Comparison of ENCODE assay signal across 10 mouse cellular contexts in genomic region chr9:59292493-59292875, GRCm38 (mm10). TPM values are rescaled to one million over a fixed set of nuclear protein-coding genes. Genes with fewer than 3 reads are reported as not detected.
DNase-seq lines count a peak whose midpoint lies in the region; ATAC-seq and TF ChIP-seq lines count a peak whose summit lies in the region.
"Had no signal": no experiment of that assay in that cellular context is flagged by ENCODE, and none has a peak within 500 bp of the region (broad histone marks: within the 10 kb centered on the region; RNA-seq: fewer than 3 reads in every experiment).

No protein-coding gene starts in this region.

- DNase-seq in heart, adult 18-20 months: no peak
- DNase-seq in MEL (ENCODE audit: low read depth, low spot score): peak; percentile 37
- DNase-seq in midbrain, embryonic 11.5 days (ENCODE audit: low spot score, missing footprints): no peak
- no peak for DNase-seq in ovary, postnatal 14 days (ENCODE audit: low spot score)
- DNase-seq: cerebellum, postnatal 36 days; kidney, adult 9 months had no signal

- H3K4me3 ChIP-seq in heart, embryonic 15.5 days: peak overlapping the region; percentile 80
- peak overlapping the region; percentile 63 to 89 for H3K4me3 ChIP-seq in MEL (ENCODE audit: control insufficient read depth in 1 of 2, insufficient read depth in 1 of 2, low read depth in 2 of 2, low read length in 2 of 2)
- H3K4me3 ChIP-seq in hindbrain, embryonic 13.5 days: peak overlapping the region; percentile 89
- peak overlapping the region; percentile 88; the same call in 1 of the 2 replicates for H3K4me3 ChIP-seq in midbrain, embryonic 11.5 days (ENCODE audit: low read depth, low read length)

- no peaks in the 10 kb centered on the region for H3K9me3 ChIP-seq in heart, embryonic 15.5 days (replicated peaks)
- no peaks in the 10 kb centered on the region for H3K9me3 ChIP-seq in MEL (replicated peaks; ENCODE audit: insufficient read depth, low read length)
- no peaks in the 10 kb centered on the region for H3K9me3 ChIP-seq in hindbrain, embryonic 13.5 days
- H3K9me3 ChIP-seq in midbrain, embryonic 11.5 days (ENCODE audit: control insufficient read depth, low read length): no peaks in the 10 kb centered on the region

- no peak for TF ChIP-seq RAD21 in MEL (IDR thresholded peaks at IDR 0.05; ENCODE audit: low read depth, low read length)

- peak overlapping the region; percentile 78 for H3K9ac ChIP-seq in heart, embryonic 15.5 days
- peak overlapping the region; percentile 87 for H3K9ac ChIP-seq in MEL (ENCODE audit: control insufficient read depth, low read depth, low read length, poor library complexity, severe bottlenecking)
- peak overlapping the region; percentile 83 for H3K9ac ChIP-seq in hindbrain, embryonic 13.5 days
- peak overlapping the region; percentile 85; the same call in 1 of the 2 replicates for H3K9ac ChIP-seq in midbrain, embryonic 11.5 days (ENCODE audit: low read length)

- no peaks in the 10 kb centered on the region for H3K36me3 ChIP-seq in heart, embryonic 15.5 days
- peaks cover 4 to 68% of the 10 kb centered on the region in 2 experiments for H3K36me3 ChIP-seq in MEL (ENCODE audit: control insufficient read depth in 1 of 2, insufficient read depth in 2 of 2, low read length in 2 of 2)
- H3K36me3 ChIP-seq in hindbrain, embryonic 13.5 days: peaks cover 3% of the 10 kb centered on the region; the same call in 1 of the 2 replicates
- H3K36me3 ChIP-seq in midbrain, embryonic 11.5 days (ENCODE audit: control insufficient read depth, insufficient read depth, low read length): no peaks in the 10 kb centered on the region

- peak overlapping the region; percentile 76 for H3K4me2 ChIP-seq in heart, embryonic 15.5 days
- H3K4me2 ChIP-seq in hindbrain, embryonic 13.5 days: peak overlapping the region; percentile 63
- H3K4me2 ChIP-seq in midbrain, embryonic 11.5 days: peak overlapping the region; percentile 66

- 36% methylated on average over 3 of the region's 3 CpGs for whole genome bisulfite sequencing in heart, embryonic 15.5 days
- 46% methylated on average over 3 of the region's 3 CpGs for WGBS in hindbrain, embryonic 13.5 days
- WGBS in midbrain, embryonic 11.5 days: 62% methylated on average over 3 of the region's 3 CpGs

- TF ChIP-seq EP300 in MEL (IDR thresholded peaks at IDR 0.05; ENCODE audit: low read depth in 1 of 2, low read length in 2 of 2): 0 out of 4 replicates have a peak, but pooled peaks of 1 of the 2 experiments have one; percentile 21

- no peak; a peak in 1 of 4 replicates for TF ChIP-seq POLR2A in MEL (IDR thresholded peaks at IDR 0.05; ENCODE audit: control insufficient read depth in 1 of 2, insufficient read depth in 1 of 2, low read depth in 1 of 2, low read length in 2 of 2, poor library complexity in 1 of 2)

- peaks cover 20% of the 10 kb centered on the region for H3K4me1 ChIP-seq in heart, embryonic 15.5 days (replicated peaks)
- peaks cover 35 to 55% of the 10 kb centered on the region in 2 experiments for H3K4me1 ChIP-seq in MEL (ENCODE audit: control insufficient read depth in 1 of 2, insufficient read depth in 2 of 2, low read length in 2 of 2)
- peaks cover 28% of the 10 kb centered on the region for H3K4me1 ChIP-seq in hindbrain, embryonic 13.5 days (replicated peaks)
- peaks cover 9% of the 10 kb centered on the region for H3K4me1 ChIP-seq in midbrain, embryonic 11.5 days (ENCODE audit: control insufficient read depth, insufficient read depth, low read length)

- H3K27ac ChIP-seq in heart, embryonic 15.5 days: no peak overlapping the region
- peak overlapping the region; percentile 61; the same call in 1 of the 2 replicates for H3K27ac ChIP-seq in MEL (ENCODE audit: control insufficient read depth, low read depth, low read length)
- H3K27ac ChIP-seq in hindbrain, embryonic 13.5 days: no peak overlapping the region
- H3K27ac ChIP-seq in midbrain, embryonic 11.5 days (ENCODE audit: low read depth, low read length): no peak overlapping the region

- TF ChIP-seq CTCF in MEL (IDR thresholded peaks at IDR 0.05 in 2 of 3, conservative IDR thresholded peaks at IDR 0.05 in 1 of 3; ENCODE audit: control insufficient read depth in 1 of 3, insufficient read depth in 1 of 3, low read depth in 2 of 3, low read length in 3 of 3, poor library complexity in 1 of 3, severe bottlenecking in 1 of 3): no peak

- peaks cover 19% of the 10 kb centered on the region for H3K79me2 ChIP-seq in MEL (ENCODE audit: control insufficient read depth, insufficient read depth, low read length, poor library complexity)

- H3K27me3 ChIP-seq in heart, embryonic 15.5 days: no peaks in the 10 kb centered on the region
- H3K27me3 ChIP-seq in MEL (ENCODE audit: control insufficient read depth in 1 of 2, insufficient read depth in 2 of 2, low read length in 2 of 2): no peaks in the 10 kb centered on the region
- no peaks in the 10 kb centered on the region for H3K27me3 ChIP-seq in hindbrain, embryonic 13.5 days
- H3K27me3 ChIP-seq in midbrain, embryonic 11.5 days (ENCODE audit: control insufficient read depth, insufficient read depth, low read length): no peaks in the 10 kb centered on the region

- ATAC-seq in heart, embryonic 15.5 days (replicated peaks; ENCODE audit: insufficient number of reproducible peaks, insufficient read depth, low FRiP score, low read depth): no peak
- ATAC-seq in hindbrain, embryonic 13.5 days (ENCODE audit: low FRiP score): no peak
- no peak for ATAC-seq in midbrain, embryonic 11.5 days (ENCODE audit: low FRiP score)
- no peak for ATAC-seq in megakaryocyte progenitor cell, adult 5-6 weeks (replicated peaks; ENCODE audit: poor library complexity)
- no peak for ATAC-seq in erythroid progenitor cell, adult 5-6 weeks (replicated peaks; ENCODE audit: low FRiP score, poor library complexity, severe bottlenecking)

TF ChIP-seq in MEL, 35 proteins besides CTCF, POLR2A, EP300 and RAD21:
- TF ChIP-seq ETS1 (IDR thresholded peaks at IDR 0.05; ENCODE audit: low read depth, low read length): 0 out of 2 replicates have a peak, but pooled peaks have one; percentile 15
- TF ChIP-seq MXI1 (IDR thresholded peaks at IDR 0.05; ENCODE audit: low read depth, low read length): no peak
- TF ChIP-seq ZNF384 (IDR thresholded peaks at IDR 0.05; ENCODE audit: low read depth, low read length): 0 out of 2 replicates have a peak, but pooled peaks have one; percentile 33
- TF ChIP-seq GATA1 (IDR thresholded peaks at IDR 0.05; ENCODE audit: low read depth, low read length): peak; percentile 53; the same call in 1 of the 2 replicates
- peak; percentile 66; the same call in 1 of the 2 replicates for TF ChIP-seq CHD1 (IDR thresholded peaks at IDR 0.05; ENCODE audit: low read depth, low read length)

RNA-seq across cellular contexts. Expression of gene Adpgk, which starts 1.1 kb away (rescaled TPM):
- polyA plus RNA-seq in heart, embryonic 15.5 days (2015; fragmentation: Nextera tagmentation; extraction: Ambion mirVana): 17.8 and 24.3 TPM in 2 replicates
- total RNA-seq in heart, adult 18-20 months (2021): 1 to 10 TPM; 8.4 to 8.5 TPM
- total RNA-seq in MEL (2012; rRNA removed): 19.4 and 26.2 TPM in 2 replicates
- 10 to 100 TPM in 1 of 2 experiments, not detected in 1; 29.8 TPM for polyA plus RNA-seq in MEL (2012; ENCODE audit: insufficient read depth in 1 of 2, insufficient read length in 2 of 2, low read depth in 1 of 2, low replicate concordance in 2 of 2, missing spikeins in 1 of 2)
- polyA plus RNA-seq in hindbrain, embryonic 13.5 days (2015; fragmentation: Nextera tagmentation; extraction: Ambion mirVana): 23.2 and 24.5 TPM in 2 replicates
- polyA plus RNA-seq in midbrain, embryonic 11.5 days (2014; fragmentation: Nextera tagmentation; extraction: Ambion mirVana): 43.8 and 46.8 TPM in 2 replicates
- total RNA-seq in megakaryocyte progenitor cell, adult 5-6 weeks (2015): 86.5 and 87.4 TPM in 2 replicates
- total RNA-seq in megakaryocyte progenitor cell, adult 5-6 weeks (2017): 54.3 and 57.9 TPM in 2 replicates
- total RNA-seq in erythroid progenitor cell, adult 5-6 weeks (2015; ENCODE audit: low replicate concordance): 74.6 and 79.6 TPM in 2 replicates
- 35.3 and 57.7 TPM in 2 replicates for total RNA-seq in erythroid progenitor cell, adult 5-6 weeks (2017; ENCODE audit: low replicate concordance)
